Mouse (Mus musculus) midbrain, embryonic 16.5 days (tissue): Measurements from ENCODE around the gene Padi2. TPM values are rescaled to one million over a fixed set of nuclear protein-coding genes. Genes with fewer than 3 reads are reported as not detected.

ENCODE experiments used
- ATAC-seq: fragments of 200-750 bp; cut with Nextera tagmentation; 2 replicates; pipeline ENCODE4 v1.8.0; 2017; ENCODE audit warnings: moderate TSS enrichment
- H3K27ac ChIP-seq: fragments of 300-500 bp; sonication (generic); 2 replicates; pipeline ENCODE4 v1.5.1; 2014; ENCODE audit warnings: mild to moderate bottlenecking, low read length, mixed read lengths
- H3K27me3 ChIP-seq: fragments of 300-500 bp; sonication (generic); 2 replicates; pipeline ENCODE4 v1.6.1; 2014; ENCODE audit warnings: low read depth, low read length, mixed read lengths; ENCODE audit not compliant: control insufficient read depth, insufficient read depth
- H3K36me3 ChIP-seq: fragments of 300-500 bp; sonication (generic); 2 replicates; pipeline ENCODE4 v1.6.1; 2014; ENCODE audit warnings: mild to moderate bottlenecking, low read length, moderate library complexity, mixed read lengths; ENCODE audit not compliant: control insufficient read depth, insufficient read depth
- H3K4me1 ChIP-seq: fragments of 300-500 bp; sonication (generic); 2 replicates; pipeline ENCODE4 v1.6.1; 2014; ENCODE audit warnings: mild to moderate bottlenecking, low read length, mixed read lengths; ENCODE audit not compliant: control insufficient read depth, insufficient read depth
- H3K4me2 ChIP-seq: fragments of 300-500 bp; sonication (generic); 2 replicates; pipeline ENCODE4 v1.6.1; 2014; ENCODE audit warnings: mild to moderate bottlenecking, low read length, mixed read lengths
- H3K4me3 ChIP-seq: fragments of 300-500 bp; sonication (generic); 2 replicates; pipeline ENCODE4 v1.5.1; 2014; ENCODE audit warnings: low read depth, mild to moderate bottlenecking, low read length, moderate library complexity, mixed read lengths
- H3K9ac ChIP-seq: fragments of 300-500 bp; sonication (generic); 2 replicates; pipeline ENCODE4 v1.6.1; 2014; ENCODE audit warnings: low read depth, low read length, mixed read lengths
- H3K9me3 ChIP-seq: fragments of 300-500 bp; sonication (generic); replicated peaks from 2 replicates; pipeline ENCODE4 v1.6.1; 2014; ENCODE audit warnings: mild to moderate bottlenecking, low read length, mixed read lengths; ENCODE audit not compliant: control insufficient read depth, poor library complexity, severe bottlenecking
- WGBS: fragments of 180-500 bp; shearing (Covaris S2); extraction: QIAGEN DNeasy Blood & Tissue Kit; methylation state at CpG from one replicate; pipeline ENCODE4 v1.1.7; 2014; 5-methylcytosine and 5-hydroxymethylcytosine counted together
- polyA plus RNA-seq: library from polyadenylated mRNA; unstranded; fragments of >200 nt; fragmentation: Nextera tagmentation; extraction: Ambion mirVana; gene quantifications from 2 replicates; pipeline ENCODE4 v1.2.1, GENCODE M21; 2015

Padi2 gene
- polyA plus RNA-seq, 1 experiment from 2014 or later: 2.8 TPM

GRCm38 (mm10) chr4:140946048-140946447, 39.9 kb downstream of the Padi2 start:
- H3K27ac ChIP-seq: no peak overlapping the region
- 76% methylated on average over 4 of the region's 4 CpGs for WGBS
- no peak for ATAC-seq

GRCm38 (mm10) chr4:140946580-140947205, 40.5 kb downstream of the Padi2 start:
- ATAC-seq: no peak
- Histone ChIP-seq H3K4me1 (no peaks in the 10 kb centered on the region), H3K27ac (no peak overlapping the region), H3K4me3 (no peak overlapping the region), H3K9me3 (no peaks in the 10 kb centered on the region), H3K36me3 (no peaks in the 10 kb centered on the region), H3K4me2 (no peak overlapping the region), H3K27me3 (no peaks in the 10 kb centered on the region), H3K9ac (no peak overlapping the region)
- 79% methylated on average over 14 of the region's 14 CpGs for WGBS

More at GRCm38 (mm10) chr4:140946048-140946447, 39.9 kb downstream of the Padi2 start:
- Histone ChIP-seq H3K9ac (no peak overlapping the region), H3K4me3 (no peak overlapping the region), H3K27me3 (no peaks in the 10 kb centered on the region), H3K9me3 (no peaks in the 10 kb centered on the region), H3K4me2 (no peak overlapping the region), H3K36me3 (no peaks in the 10 kb centered on the region), H3K4me1 (no peaks in the 10 kb centered on the region)

- ATAC-seq: no peak
- H3K9me3 ChIP-seq: no peaks in the 10 kb centered on the region
- H3K4me1 ChIP-seq: no peaks in the 10 kb centered on the region
- no peak overlapping the region for H3K4me3 ChIP-seq
- no peak overlapping the region for H3K4me2 ChIP-seq
- WGBS: 86% methylated on average over 12 of the region's 12 CpGs
- no peak overlapping the region for H3K27ac ChIP-seq
- H3K36me3 ChIP-seq: no peaks in the 10 kb centered on the region
- no peak overlapping the region for H3K9ac ChIP-seq
- H3K27me3 ChIP-seq: no peaks in the 10 kb centered on the region
Measured at GRCm38 (mm10) chr4:140947487-140948440, 41.6 kb downstream of the Padi2 start.

GRCm38 (mm10) chr4:140948481-140948880, 42.3 kb downstream of the Padi2 start:
- no peaks in the 10 kb centered on the region for H3K4me1 ChIP-seq
- WGBS: 95% methylated on average over 6 of the region's 6 CpGs
- H3K4me3 ChIP-seq: no peak overlapping the region
- no peak overlapping the region for H3K4me2 ChIP-seq
- ATAC-seq: no peak
- no peaks in the 10 kb centered on the region for H3K27me3 ChIP-seq
- no peak overlapping the region for H3K9ac ChIP-seq
- H3K36me3 ChIP-seq: no peaks in the 10 kb centered on the region
- H3K27ac ChIP-seq: no peak overlapping the region
- H3K9me3 ChIP-seq: no peaks in the 10 kb centered on the region

GRCm38 (mm10) chr4:140949052-140949451, 42.9 kb downstream of the Padi2 start:
- ATAC-seq: no peak
- Histone ChIP-seq H3K9me3 (no peaks in the 10 kb centered on the region), H3K4me3 (no peak overlapping the region), H3K36me3 (no peaks in the 10 kb centered on the region), H3K4me1 (no peaks in the 10 kb centered on the region), H3K4me2 (no peak overlapping the region), H3K9ac (no peak overlapping the region), H3K27ac (no peak overlapping the region), H3K27me3 (no peaks in the 10 kb centered on the region)
- 83% methylated on average over 8 of the region's 8 CpGs for WGBS

GRCm38 (mm10) chr4:140949616-140950015, 43.5 kb downstream of the Padi2 start:
- Histone ChIP-seq H3K9me3 (no peaks in the 10 kb centered on the region), H3K36me3 (no peaks in the 10 kb centered on the region), H3K4me1 (no peaks in the 10 kb centered on the region), H3K27me3 (no peaks in the 10 kb centered on the region), H3K9ac (no peak overlapping the region), H3K4me2 (no peak overlapping the region), H3K4me3 (no peak overlapping the region), H3K27ac (no peak overlapping the region)
- ATAC-seq: no peak
- WGBS: 89% methylated on average over 16 of the region's 16 CpGs

GRCm38 (mm10) chr4:140950574-140950973, 44.4 kb downstream of the Padi2 start:
- Histone ChIP-seq H3K27me3 (no peaks in the 10 kb centered on the region), H3K9me3 (no peaks in the 10 kb centered on the region)

GRCm38 (mm10) chr4:140951861-140952641, 45.9 kb downstream of the Padi2 start:
- ATAC-seq: no peak
- Histone ChIP-seq H3K27me3 (no peaks in the 10 kb centered on the region), H3K9me3 (no peaks in the 10 kb centered on the region), H3K4me1 (0 out of 2 replicates have a peak, but pooled peaks cover under 1% of the 10 kb centered on the region), H3K4me2 (no peak overlapping the region), H3K36me3 (no peaks in the 10 kb centered on the region), H3K27ac (no peak overlapping the region), H3K4me3 (no peak overlapping the region), H3K9ac (no peak overlapping the region)
- WGBS: 86% methylated on average over 18 of the region's 18 CpGs

More at GRCm38 (mm10) chr4:140950574-140950973, 44.4 kb downstream of the Padi2 start:
- Histone ChIP-seq H3K36me3 (no peaks in the 10 kb centered on the region), H3K4me2 (no peak overlapping the region), H3K4me1 (no peaks in the 10 kb centered on the region), H3K9ac (no peak overlapping the region), H3K4me3 (no peak overlapping the region), H3K27ac (no peak overlapping the region)
- ATAC-seq: no peak
- WGBS: 64% methylated on average over 3 of the region's 3 CpGs
